Mouse (Mus musculus) hindbrain, embryonic 16.5 days (tissue): ENCODE data around the gene D10Wsu102e. TPM values are rescaled to one million over a fixed set of nuclear protein-coding genes. Genes with fewer than 3 reads are reported as not detected.

ENCODE experiments used
- ATAC-seq: fragments of 200-750 bp; cut with Nextera tagmentation; 2 replicates; pipeline ENCODE4 v1.8.0; 2017; ENCODE audit warnings: moderate TSS enrichment, moderate library complexity
- H3K27ac ChIP-seq: fragments of 300-500 bp; sonication (generic); 2 replicates; pipeline ENCODE4 v1.5.1; 2014; ENCODE audit warnings: low read depth, mild to moderate bottlenecking, control low read depth, low read length, moderate library complexity
- H3K27me3 ChIP-seq: fragments of 300-500 bp; sonication (generic); replicated peaks from 2 replicates; pipeline ENCODE4 v1.6.1; 2014; ENCODE audit warnings: low read length; ENCODE audit not compliant: control insufficient read depth, insufficient read depth
- H3K36me3 ChIP-seq: fragments of 300-500 bp; sonication (generic); 2 replicates; pipeline ENCODE4 v1.6.1; 2014; ENCODE audit warnings: mild to moderate bottlenecking, low read length, moderate library complexity, mixed read lengths; ENCODE audit not compliant: control insufficient read depth, insufficient read depth
- H3K4me1 ChIP-seq: fragments of 300-500 bp; sonication (generic); 2 replicates; pipeline ENCODE4 v1.6.1; 2014; ENCODE audit warnings: low read depth, low read length; ENCODE audit not compliant: control insufficient read depth, insufficient read depth
- H3K4me2 ChIP-seq: fragments of 300-500 bp; sonication (generic); 2 replicates; pipeline ENCODE4 v1.6.1; 2014; ENCODE audit warnings: mild to moderate bottlenecking, low read length, control low read depth, moderate library complexity
- H3K4me3 ChIP-seq: fragments of 300-500 bp; sonication (generic); 2 replicates; pipeline ENCODE4 v1.5.1; 2014; ENCODE audit warnings: mild to moderate bottlenecking, low read length, control low read depth, moderate library complexity
- H3K9ac ChIP-seq: fragments of 300-500 bp; sonication (generic); 2 replicates; pipeline ENCODE4 v1.6.1; 2014; ENCODE audit warnings: low read depth, mild to moderate bottlenecking, control low read depth, low read length, moderate library complexity
- H3K9me3 ChIP-seq: fragments of 300-500 bp; sonication (generic); 2 replicates; pipeline ENCODE4 v1.6.1; 2014; ENCODE audit warnings: mild to moderate bottlenecking, low read length, moderate library complexity; ENCODE audit not compliant: control insufficient read depth
- WGBS: fragments of 180-500 bp; shearing (Covaris S2); extraction: QIAGEN DNeasy Blood & Tissue Kit; methylation state at CpG from one replicate; pipeline ENCODE4 v1.1.7; 2014; 5-methylcytosine and 5-hydroxymethylcytosine counted together
- polyA plus RNA-seq: library from polyadenylated mRNA; unstranded; fragments of >200 nt; fragmentation: Nextera tagmentation; extraction: Ambion mirVana; gene quantifications from 2 replicates; pipeline ENCODE4 v1.2.1, GENCODE M21; 2015

D10Wsu102e gene
- 0.77 and 0.78 TPM in 2 replicates for polyA plus RNA-seq

DNA sequence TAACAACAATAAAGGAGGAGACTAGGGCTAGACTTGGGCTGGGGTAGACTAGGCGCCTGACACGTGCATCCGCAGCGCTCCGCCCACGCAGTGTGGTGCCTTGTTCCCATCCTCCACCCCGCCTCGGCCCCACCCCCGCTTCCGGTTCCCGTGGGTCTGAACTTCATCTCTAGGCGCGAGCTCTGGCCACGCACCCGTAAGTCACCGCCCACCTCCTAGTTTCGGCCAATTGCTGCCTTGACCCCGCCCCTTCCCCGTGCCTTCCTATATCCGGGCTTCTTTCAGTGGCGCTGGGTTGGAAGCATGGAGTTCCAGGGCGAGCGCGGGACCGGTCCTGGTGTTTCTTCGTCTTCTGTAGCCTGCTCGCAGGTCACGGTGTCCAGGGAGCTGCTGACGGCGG, at the start of gene D10Wsu102e:
TSS of gene D10Wsu102e (plus strand) at position 266 of the 400 bp plus-strand sequence.
- H3K4me3 ChIP-seq, result peak within 1 kb of the TSS; percentile 93
- H3K36me3 ChIP-seq, result peaks cover 4% of the 10 kb centered on the region; the same call in 1 of the 2 replicates
- H3K27me3 ChIP-seq, result no peaks in the 10 kb centered on the region
- WGBS, result 0% methylated on average over 30 of the region's 30 CpGs
- peak within 1 kb of the TSS; percentile 71 for H3K27ac ChIP-seq
- no peaks in the 10 kb centered on the region for H3K9me3 ChIP-seq
- H3K9ac ChIP-seq, result peak within 1 kb of the TSS; percentile 82
- ATAC-seq, result peak; percentile 99
- peaks cover 11% of the 10 kb centered on the region for H3K4me1 ChIP-seq
- H3K4me2 ChIP-seq, result peak within 1 kb of the TSS; percentile 78

DNA sequence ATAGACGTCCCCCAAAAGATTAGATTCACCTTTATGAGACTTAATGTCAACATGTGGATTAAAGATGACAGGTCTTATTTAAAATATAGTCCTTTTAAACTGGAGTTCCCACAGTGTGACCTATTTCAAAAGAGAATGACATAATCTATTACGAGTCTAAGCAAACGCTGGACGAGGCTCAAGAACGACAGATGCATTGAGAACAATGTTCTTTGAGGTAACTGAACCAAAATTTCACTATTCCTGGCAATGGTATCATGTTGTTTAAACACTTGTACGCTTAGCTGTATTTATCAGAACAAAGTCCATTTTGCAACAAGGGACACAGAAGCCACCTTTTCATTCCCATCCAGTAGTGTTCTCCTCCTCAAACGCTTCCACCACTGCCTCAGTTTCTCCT, 49.7 kb upstream of the D10Wsu102e start:
- Histone ChIP-seq H3K36me3 (0 out of 2 replicates have a peak, but pooled peaks cover 3% of the 10 kb centered on the region), H3K9me3 (no peaks in the 10 kb centered on the region), H3K9ac (no peak overlapping the region), H3K27me3 (no peaks in the 10 kb centered on the region), H3K4me1 (no peaks in the 10 kb centered on the region), H3K4me3 (no peak overlapping the region), H3K27ac (no peak overlapping the region), H3K4me2 (no peak overlapping the region)
- ATAC-seq, result no peak
- 88% methylated on average over 7 of the region's 7 CpGs for WGBS

DNA sequence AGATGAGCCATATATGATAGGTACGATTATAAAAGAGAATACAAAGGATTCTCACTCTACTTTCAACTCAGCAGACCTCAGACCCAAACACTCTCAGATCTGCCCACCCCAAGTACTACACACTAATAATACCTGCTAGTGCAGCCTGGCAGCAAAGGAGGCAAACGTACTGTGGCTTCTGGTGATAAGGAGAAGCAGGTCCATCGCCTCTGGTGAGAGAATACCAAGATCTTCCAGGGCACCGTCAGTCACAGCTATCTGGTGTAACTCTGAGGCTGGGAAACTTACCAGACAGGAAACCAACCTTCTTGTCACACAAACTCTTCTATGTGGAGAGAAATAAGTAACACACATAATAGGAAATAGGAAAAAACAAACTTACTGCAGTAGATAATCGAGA, 47.0 kb upstream of the D10Wsu102e start:
- no peak overlapping the region for H3K27ac ChIP-seq
- no peaks in the 10 kb centered on the region for H3K27me3 ChIP-seq
- H3K4me1 ChIP-seq, result no peaks in the 10 kb centered on the region
- 0 out of 2 replicates have a peak, but pooled peaks cover 3% of the 10 kb centered on the region for H3K36me3 ChIP-seq
- H3K9ac ChIP-seq, result no peak overlapping the region
- H3K9me3 ChIP-seq, result no peaks in the 10 kb centered on the region
- H3K4me2 ChIP-seq, result no peak overlapping the region
- no peak for ATAC-seq
- 90% methylated on average over 5 of the region's 5 CpGs for WGBS
- H3K4me3 ChIP-seq, result no peak overlapping the region

DNA sequence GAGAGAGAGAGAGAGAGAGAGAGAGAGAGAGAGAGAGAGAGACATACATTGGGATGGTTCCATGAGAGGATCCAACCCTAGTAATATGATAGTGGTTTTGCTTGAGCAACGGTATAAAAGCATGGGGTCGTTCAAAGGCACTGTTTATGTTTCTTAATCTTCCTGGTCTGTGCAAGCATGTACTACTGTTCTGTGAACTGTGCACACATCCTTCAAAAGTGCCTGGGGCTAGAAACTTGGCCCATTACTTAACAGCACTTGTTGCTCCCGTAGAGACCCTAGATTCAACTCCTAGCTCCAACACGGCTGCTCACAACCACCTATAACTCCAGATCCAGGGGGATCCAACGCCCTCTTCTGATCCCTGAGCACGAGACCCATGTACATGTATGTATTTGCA, 39.6 kb upstream of the D10Wsu102e start:
- Histone ChIP-seq H3K9me3 (no peaks in the 10 kb centered on the region), H3K36me3 (no peaks in the 10 kb centered on the region), H3K9ac (no peak overlapping the region), H3K4me1 (no peaks in the 10 kb centered on the region), H3K27ac (no peak overlapping the region), H3K27me3 (no peaks in the 10 kb centered on the region), H3K4me3 (no peak overlapping the region), H3K4me2 (no peak overlapping the region)
- no peak for ATAC-seq
- WGBS, result 85% methylated on average over 6 of the region's 6 CpGs

DNA sequence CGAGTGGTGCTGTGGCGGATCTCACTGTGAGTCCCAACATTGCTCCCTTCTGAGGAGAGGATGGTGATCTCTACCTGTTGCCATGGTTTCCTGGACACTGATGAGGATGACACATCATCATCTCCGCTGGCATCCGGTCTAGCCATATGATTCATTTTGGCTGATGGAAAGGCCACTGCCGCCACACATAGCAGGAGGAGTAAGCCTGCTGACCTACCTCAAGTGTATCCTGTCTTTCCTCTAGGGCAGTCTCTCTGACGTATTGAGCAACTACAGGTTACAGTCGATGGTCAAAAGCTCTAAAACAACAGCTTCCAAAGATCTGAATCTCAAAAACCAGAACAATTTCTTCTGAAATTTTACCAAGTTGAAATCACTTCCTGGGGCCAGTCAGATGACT, 39.2 kb upstream of the D10Wsu102e start:
- H3K27me3 ChIP-seq, result no peaks in the 10 kb centered on the region
- 94% methylated on average over 7 of the region's 7 CpGs for WGBS

DNA sequence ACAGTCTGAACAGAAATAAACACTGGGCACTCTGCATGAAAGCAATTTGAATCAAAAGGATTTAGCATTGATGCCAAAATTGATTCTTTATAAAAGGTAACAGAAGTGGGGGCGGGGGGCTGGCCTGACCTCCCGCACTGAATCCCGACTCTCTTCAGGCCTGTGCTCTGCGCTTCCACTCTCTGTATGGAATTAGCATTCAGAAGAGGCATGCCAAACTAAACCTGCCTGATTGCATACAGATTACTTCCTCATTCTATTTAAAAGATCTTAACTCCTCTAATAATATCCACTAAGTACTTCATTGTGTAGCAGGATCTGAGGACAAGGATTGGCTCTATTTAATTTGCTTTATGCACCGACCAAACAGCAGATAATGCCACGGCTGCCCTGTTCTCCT, 38.5 kb upstream of the D10Wsu102e start:
- 56% methylated on average over 6 of the region's 6 CpGs for WGBS
- Histone ChIP-seq H3K27me3 (no peaks in the 10 kb centered on the region), H3K4me2 (no peak overlapping the region), H3K9me3 (no peaks in the 10 kb centered on the region), H3K9ac (no peak overlapping the region), H3K36me3 (no peaks in the 10 kb centered on the region), H3K4me1 (no peaks in the 10 kb centered on the region), H3K27ac (no peak overlapping the region), H3K4me3 (no peak overlapping the region)
- peak; percentile 58 for ATAC-seq

More for the DNA sequence above, 39.2 kb upstream of the D10Wsu102e start:
- ATAC-seq, result no peak
- H3K36me3 ChIP-seq, result no peaks in the 10 kb centered on the region
- no peak overlapping the region for H3K4me2 ChIP-seq
- H3K27ac ChIP-seq, result no peak overlapping the region
- H3K4me3 ChIP-seq, result no peak overlapping the region
- no peaks in the 10 kb centered on the region for H3K9me3 ChIP-seq
- no peak overlapping the region for H3K9ac ChIP-seq
- H3K4me1 ChIP-seq, result no peaks in the 10 kb centered on the region

DNA sequence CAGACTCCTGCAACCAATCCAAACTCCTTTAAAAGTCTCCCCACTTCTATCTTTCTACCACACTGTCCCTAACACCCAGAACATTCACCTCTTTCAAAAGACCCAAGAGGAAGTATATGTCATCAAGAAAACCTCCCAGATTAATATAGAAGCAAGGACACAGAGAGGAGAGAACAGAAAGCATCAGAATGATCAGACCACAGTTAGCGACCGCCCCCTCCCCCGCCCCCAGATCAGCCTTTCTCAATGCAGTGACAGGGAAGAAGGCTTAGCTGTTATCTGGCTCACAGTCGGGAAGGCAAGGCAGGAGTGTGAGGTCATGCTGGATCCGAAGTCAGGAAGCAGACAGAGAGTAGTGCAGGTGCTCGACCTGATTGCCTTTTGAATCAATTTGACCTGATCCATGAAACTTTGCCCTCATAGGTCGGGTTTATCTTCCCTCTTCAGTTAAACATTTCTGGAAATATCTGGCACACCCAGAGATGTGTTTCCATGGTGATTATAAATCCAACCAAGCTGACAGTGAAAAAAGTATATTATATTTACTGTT, 37.4 kb upstream of the D10Wsu102e start:
- H3K9me3 ChIP-seq, result no peaks in the 10 kb centered on the region
- H3K4me2 ChIP-seq, result no peak overlapping the region
- no peaks in the 10 kb centered on the region for H3K4me1 ChIP-seq
- 53% methylated on average over 7 of the region's 7 CpGs for WGBS
- H3K9ac ChIP-seq, result no peak overlapping the region
- H3K27ac ChIP-seq, result no peak overlapping the region
- H3K4me3 ChIP-seq, result no peak overlapping the region
- H3K27me3 ChIP-seq, result no peaks in the 10 kb centered on the region
- ATAC-seq, result no peak
- H3K36me3 ChIP-seq, result no peaks in the 10 kb centered on the region

DNA sequence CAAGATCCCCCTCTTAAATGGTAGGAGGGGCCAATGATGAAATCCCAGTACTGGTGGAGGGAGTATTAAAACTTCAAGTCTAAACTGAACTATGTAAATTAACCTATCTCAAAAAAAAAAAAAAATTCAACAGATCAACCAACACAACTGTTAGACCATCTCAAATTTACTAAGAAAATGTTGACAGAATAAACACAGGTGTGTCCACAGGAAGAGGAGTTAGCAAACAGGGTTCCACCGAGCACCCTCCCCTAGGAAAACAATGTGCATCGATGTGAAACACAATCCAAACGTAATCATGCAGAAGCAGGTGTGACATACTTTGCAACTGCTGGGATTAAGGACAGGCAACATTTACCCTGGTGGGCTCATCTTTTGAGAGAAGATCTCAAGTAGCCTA, 35.1 kb upstream of the D10Wsu102e start:
- Histone ChIP-seq H3K4me2 (no peak overlapping the region), H3K27ac (no peak overlapping the region), H3K9me3 (no peaks in the 10 kb centered on the region), H3K9ac (no peak overlapping the region), H3K27me3 (no peaks in the 10 kb centered on the region), H3K4me1 (no peaks in the 10 kb centered on the region), H3K36me3 (no peaks in the 10 kb centered on the region), H3K4me3 (no peak overlapping the region)
- ATAC-seq, result no peak
- WGBS, result 88% methylated on average over 3 of the region's 3 CpGs

DNA sequence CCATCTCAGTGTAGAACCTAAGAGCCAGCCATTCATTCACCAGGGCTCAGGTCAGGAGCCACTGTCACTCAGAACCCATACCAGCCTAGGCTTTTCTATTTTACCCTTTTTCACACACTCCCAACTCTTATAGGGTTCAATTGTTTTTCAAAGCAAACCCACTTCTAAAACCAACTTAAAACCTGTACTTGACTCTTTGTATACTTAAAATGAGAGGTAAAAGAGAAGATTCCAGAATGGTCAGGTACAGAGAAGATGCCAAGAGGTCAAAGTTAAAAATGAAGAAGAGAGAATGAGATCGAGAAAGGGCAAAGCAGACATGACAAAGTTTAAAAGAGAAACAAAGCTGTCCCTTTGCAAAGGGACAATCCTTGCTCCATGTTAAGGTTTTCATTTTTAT, 34.1 kb upstream of the D10Wsu102e start:
- 93% methylated on average over 1 of the region's 1 CpGs for WGBS
- H3K27ac ChIP-seq, result no peak overlapping the region
- H3K9me3 ChIP-seq, result no peaks in the 10 kb centered on the region
- no peak for ATAC-seq
- no peak overlapping the region for H3K4me2 ChIP-seq
- no peak overlapping the region for H3K9ac ChIP-seq
- H3K4me3 ChIP-seq, result no peak overlapping the region
- no peaks in the 10 kb centered on the region for H3K36me3 ChIP-seq
- no peaks in the 10 kb centered on the region for H3K27me3 ChIP-seq
- no peaks in the 10 kb centered on the region for H3K4me1 ChIP-seq
